Mouse (Mus musculus) stomach, postnatal 0 days (tissue): ENCODE measurements around the gene Ambra1.

Experiments used
- CTCF ChIP-seq: IDR thresholded peaks from 2 replicates; pipeline ENCODE4 v1.5.1; 2016; ENCODE audit warnings: antibody characterized with exemption, low read depth, mild to moderate bottlenecking, moderate library complexity
- EP300 ChIP-seq: optimal IDR thresholded peaks from 2 replicates; pipeline ENCODE3; 2016; ENCODE audit warnings: antibody characterized with exemption

DNA sequence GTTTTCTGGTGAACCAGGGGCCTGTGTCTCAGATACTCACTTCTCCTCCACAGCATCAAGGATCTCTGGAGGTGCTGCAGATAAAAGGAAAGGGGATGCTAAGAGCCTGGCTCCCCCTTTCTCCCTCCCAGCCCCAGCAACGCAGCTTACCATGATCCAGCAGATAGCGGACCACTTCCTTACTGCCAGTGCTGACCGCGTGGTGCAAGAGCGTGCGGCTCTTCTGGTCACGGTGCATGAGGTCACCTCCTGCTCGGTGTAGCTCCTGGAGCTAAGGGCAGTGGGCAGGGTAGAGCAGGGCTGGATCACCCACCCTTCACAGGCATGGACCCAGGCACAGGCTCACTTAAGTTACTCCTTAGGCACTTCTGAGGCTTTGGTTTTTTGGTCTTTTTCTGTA lies 204.1 kb downstream of the Ambra1 start:
- TF ChIP-seq CTCF: no peak
- no peak for TF ChIP-seq EP300
